Mouse (Mus musculus): Measurements from ENCODE around the gene Ftsj3. TPM values are rescaled to one million over a fixed set of nuclear protein-coding genes. Genes with fewer than 3 reads are reported as not detected.
"Not testable (repeated sequence)": the region's sequence is repeated elsewhere in the genome, so short reads cannot be mapped to it uniquely, and the experiment has no call there.

Ftsj3 gene
- total RNA-seq, 4 experiments from 2014 or later: 19.3 to 23.1 (median 21.2) TPM

GRCm38 (mm10) chr11:106268326-106269059 lies 12.6 kb upstream of the Ftsj3 start:
- peak; percentile 87 for DNase-seq (ENCODE audit: low spot score)

DNA sequence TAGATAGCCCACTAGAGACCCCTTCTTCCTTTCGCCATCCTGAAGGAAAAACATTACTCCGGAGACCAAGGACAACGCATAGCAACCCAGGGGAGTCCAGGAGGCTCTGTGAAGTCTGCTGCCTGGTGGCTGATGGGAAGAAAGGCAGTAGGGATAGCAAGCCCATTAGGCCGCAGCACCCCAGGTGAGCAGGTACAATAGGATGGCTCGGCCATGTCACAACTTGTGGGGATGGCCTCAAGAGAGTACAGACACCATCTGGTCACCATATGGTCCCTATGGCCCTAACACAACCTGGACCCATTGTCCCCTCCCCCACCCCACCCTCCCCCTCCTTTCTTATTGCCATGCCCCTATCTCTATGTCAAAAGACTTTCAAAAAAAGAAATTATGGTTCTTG lies 12.0 kb upstream of the Ftsj3 start:
- no peak for DNase-seq (ENCODE audit: low spot score)

DNA sequence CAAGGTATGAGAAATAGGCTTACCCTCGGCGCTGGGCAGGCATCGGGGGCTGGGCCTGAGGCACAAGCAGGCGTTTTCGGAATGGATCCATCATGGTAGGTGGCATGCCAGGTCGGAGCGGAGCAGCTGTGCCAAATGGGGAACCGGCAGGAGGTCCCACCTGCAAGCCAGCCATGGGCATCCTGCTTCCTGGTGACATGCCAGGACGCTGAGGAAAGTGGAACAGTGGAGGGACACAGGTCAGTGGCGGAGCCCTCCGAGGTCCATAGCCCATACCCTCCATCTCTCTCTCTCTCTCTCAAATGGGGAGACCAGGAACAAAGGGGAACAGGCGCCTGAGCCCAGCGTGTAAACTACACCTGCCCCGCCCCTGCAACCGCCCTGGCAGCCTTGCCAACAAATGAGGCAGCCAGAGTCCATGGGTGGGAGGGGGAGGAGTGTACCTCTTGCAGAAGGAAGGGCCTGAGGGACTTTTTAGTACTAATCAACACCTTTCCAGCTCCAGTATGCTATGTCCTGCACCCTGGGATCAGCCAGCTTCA lies 11.5 kb upstream of the Ftsj3 start:
- no peak for DNase-seq (ENCODE audit: low spot score)

- no peak for DNase-seq (ENCODE audit: low spot score)
Measured at GRCm38 (mm10) chr11:106266431-106266830, 10.6 kb upstream of the Ftsj3 start.

- DNase-seq (ENCODE audit: low spot score): no peak
Measured at GRCm38 (mm10) chr11:106265570-106265969, 9.7 kb upstream of the Ftsj3 start.

DNA sequence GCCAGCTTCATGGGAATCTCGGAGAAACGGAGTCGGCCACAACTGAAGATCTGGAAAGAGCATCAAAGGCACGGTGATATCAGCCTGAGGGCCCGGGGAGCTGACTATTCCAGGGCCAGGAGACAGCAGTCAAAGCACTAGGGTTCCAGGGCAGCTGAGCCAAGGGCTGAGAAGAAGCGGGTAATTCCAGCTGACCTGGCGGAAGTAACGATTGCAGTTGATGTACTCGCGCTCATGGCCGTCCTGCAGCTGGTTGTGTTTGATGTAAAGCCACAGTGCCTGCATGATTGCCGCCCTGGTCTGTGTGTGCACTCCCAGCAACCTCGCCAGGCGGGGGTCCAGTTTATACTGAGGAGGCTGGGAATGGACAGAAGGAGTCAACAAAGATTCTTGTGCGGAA lies 9.1 kb upstream of the Ftsj3 start:
- no peak for DNase-seq (ENCODE audit: low spot score)

- DNase-seq (ENCODE audit: low spot score): no peak
Measured at GRCm38 (mm10) chr11:106263963-106264362, 8.1 kb upstream of the Ftsj3 start.

DNA sequence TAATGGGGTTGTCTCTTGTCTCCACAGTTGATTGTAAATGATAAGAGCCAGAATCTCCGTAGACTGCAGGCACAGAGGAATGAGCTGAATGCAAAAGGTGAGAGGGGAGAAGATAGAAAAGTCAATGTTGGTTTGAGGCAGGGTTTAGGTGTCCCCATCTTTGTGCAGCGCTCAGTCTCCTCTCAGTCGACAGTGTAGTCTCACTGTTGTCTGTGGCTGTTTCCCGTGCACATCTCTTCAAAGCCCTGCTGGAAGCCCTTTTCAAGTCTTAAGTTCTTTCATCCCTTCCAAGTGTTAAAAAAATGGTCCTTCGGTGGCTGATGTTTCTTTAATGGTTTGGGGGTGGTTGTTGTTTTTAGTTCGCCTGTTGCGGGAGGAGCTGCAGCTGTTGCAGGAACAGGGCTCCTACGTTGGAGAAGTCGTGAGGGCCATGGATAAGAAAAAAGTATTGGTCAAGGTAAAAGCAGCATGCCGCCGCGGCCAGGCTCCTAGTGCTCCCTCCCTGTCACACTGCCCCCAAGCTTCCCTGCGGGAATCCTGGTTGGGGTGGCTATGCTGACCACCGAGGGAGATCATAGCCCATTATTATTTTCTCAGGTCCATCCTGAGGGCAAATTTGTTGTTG lies 5.1 kb upstream of the Ftsj3 start:
- DNase-seq (ENCODE audit: low spot score): no peak

DNA sequence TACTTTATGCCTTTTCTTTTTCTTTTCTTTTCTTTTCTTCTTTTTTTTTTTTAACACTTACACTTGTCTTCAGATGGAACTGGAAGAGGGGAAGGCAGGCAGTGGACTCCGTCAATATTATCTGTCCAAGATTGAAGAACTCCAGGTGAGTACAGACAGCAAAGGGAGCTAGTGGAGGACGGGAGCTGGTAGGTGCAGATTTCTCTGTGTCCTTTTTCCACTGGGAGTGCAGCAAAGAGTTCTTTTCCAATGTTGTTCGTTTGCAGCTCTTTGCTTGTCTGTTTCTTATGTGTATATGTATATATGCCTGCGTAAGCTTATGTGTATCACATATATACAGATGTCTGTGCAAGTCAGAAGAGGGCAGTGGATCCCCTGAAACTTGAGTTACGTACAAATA lies 896 bp upstream of the Ftsj3 start:
- no peak for DNase-seq (ENCODE audit: low spot score)

GRCm38 (mm10) chr11:106255174-106255573 lies 705 bp downstream of the Ftsj3 start:
- no peak for DNase-seq (ENCODE audit: low spot score)

- DNase-seq (ENCODE audit: low spot score): no peak
Measured at GRCm38 (mm10) chr11:106254767-106255166, 1.1 kb downstream of the Ftsj3 start.

DNA sequence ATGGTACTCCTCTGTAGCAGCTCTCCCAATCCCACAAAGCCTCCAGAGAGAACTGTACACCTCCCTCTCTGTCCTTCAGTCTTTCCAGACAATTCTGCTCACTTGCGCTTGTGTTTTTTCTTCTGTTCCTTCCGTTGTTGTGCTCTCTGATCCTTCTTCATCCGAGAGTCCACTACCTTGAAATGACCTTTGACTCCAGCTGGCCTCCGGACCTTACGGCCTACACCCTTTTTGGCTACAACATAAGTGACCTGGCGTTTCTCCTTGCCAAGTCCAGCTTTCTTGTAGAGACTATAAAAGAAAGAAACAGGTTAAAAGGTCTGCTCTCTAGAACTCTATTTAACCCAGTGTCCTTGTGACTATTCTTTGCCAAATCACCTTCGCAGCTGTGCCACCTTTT lies 6.6 kb downstream of the Ftsj3 start:
- no peak for DNase-seq (ENCODE audit: low spot score)

DNA sequence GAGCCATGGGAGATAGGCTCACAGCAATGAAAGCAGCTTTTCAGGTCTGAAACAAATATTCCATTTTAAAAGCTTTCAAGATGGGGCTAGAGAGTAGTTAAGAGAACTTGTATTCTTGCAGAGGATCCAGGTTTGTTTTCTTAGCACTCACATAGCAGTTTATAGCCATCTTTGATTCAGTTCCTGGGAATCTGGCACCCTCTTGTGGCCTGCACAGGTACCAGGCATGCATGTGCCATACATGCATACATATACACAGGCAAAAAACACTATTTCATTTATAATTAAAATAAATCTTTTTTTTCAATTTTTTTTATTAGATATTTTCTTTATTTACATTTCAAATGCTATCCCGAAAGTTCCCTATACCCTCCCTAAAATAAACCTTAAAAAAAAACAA lies 9.0 kb downstream of the Ftsj3 start:
- DNase-seq (ENCODE audit: low spot score): no peak

DNA sequence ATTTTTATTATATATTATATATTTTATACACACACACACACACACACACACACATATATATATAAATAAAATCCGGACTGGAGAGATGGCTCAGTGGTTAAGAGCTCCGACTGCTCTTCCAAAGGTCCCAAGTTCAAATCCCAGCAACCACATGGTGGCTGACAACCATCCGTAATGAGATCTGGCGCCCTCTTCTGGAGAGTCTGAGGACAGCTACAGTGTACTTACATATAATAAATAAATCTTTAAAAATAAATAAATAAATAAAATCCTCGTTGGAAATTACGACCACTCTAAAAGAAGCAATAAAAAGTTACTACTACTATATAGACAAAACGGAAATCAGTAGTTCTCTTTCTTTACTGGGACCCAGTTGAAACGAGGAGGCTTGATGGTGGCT lies 21.9 kb downstream of the Ftsj3 start:
- not testable (repeated sequence) for DNase-seq (ENCODE audit: low spot score)

GRCm38 (mm10) chr11:106220603-106221002 lies 35.3 kb downstream of the Ftsj3 start:
- DNase-seq (ENCODE audit: low spot score): no peak

- DNase-seq (ENCODE audit: low spot score): peak; percentile 87
Measured at GRCm38 (mm10) chr11:106216730-106217490, 39.0 kb downstream of the Ftsj3 start, which contains the start of gene Ddx42. Gene Ddx42 (plus strand): TSS chr11:106216926.

GRCm38 (mm10) chr11:106215927-106216729 lies 39.8 kb downstream of the Ftsj3 start, which contains the start of gene Ccdc47:
Gene Ccdc47 (minus strand): TSS chr11:106216344.
- peak; percentile 97 for DNase-seq (ENCODE audit: low spot score)

DNA sequence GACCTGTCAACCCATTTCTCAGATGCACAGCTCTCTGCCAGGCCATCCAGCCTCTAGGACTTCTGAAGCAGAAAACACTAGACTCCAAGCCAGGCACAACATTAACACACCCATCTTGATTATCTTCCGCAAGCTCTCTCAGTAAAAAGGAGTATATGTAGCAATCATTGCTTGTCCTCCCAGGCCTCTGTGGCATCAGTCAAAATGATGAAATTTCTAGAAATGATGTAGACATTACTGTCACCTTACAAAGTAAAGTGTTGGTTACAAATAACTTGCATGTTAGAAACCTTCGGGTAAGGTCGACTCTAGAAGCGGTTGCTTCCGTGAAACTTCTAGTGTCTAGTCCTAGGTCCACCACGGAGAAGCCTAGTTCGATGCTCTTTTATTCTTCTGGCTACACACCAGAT lies 40.4 kb downstream of the Ftsj3 start:
- no peak for DNase-seq (ENCODE audit: low spot score)

- no peak for DNase-seq (ENCODE audit: low spot score)
Measured at GRCm38 (mm10) chr11:106214856-106215255, 41.0 kb downstream of the Ftsj3 start.

DNA sequence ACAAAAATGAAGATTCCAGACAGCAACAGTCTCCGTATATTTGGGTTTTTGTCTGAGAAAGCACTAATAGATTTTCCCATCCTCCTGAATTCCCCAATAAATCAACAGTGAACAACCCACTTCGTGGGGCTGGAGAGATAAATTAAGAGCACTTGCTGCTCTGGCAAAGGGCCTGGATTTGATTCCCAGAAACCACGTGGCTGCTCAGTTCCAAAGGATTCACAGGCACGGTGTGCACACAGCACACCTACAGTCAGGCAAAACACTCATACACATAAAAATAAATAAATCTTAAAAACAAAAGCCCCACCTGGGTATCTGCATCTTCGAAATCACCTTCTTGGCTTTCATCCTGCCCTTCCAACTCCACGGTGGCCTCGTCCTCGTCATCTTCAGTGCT lies 43.1 kb downstream of the Ftsj3 start:
- peak; percentile 22 for DNase-seq (ENCODE audit: low spot score)

- no peak for DNase-seq (ENCODE audit: low spot score)
Measured at GRCm38 (mm10) chr11:106202123-106202465, 53.8 kb downstream of the Ftsj3 start, which contains the start of gene Strada. Gene Strada (minus strand): TSS chr11:106202168.

Measured in heart, adult 8-10 months (tissue).